Mouse (Mus musculus) R1 (cell line): ENCODE measurements around the gene Cavin2.

Source experiments
- DNase-seq: peaks from one replicate; pipeline ENCODE4 v3.0.0-alpha.2; 2018; ENCODE audit warnings: low read depth, low spot score

The Cavin2 gene

GRCm38 (mm10) chr1:51307056-51307455 lies 18.1 kb downstream of the Cavin2 start:
- DNase-seq = no peak

GRCm38 (mm10) chr1:51315476-51315875 lies 26.6 kb downstream of the Cavin2 start:
- no peak for DNase-seq

- no peak for DNase-seq
Observed at GRCm38 (mm10) chr1:51323506-51323905, 34.6 kb downstream of the Cavin2 start.

GRCm38 (mm10) chr1:51328541-51328940 lies 39.6 kb downstream of the Cavin2 start:
- no peak for DNase-seq

- DNase-seq = no peak
Observed at GRCm38 (mm10) chr1:51332986-51333385, 44.1 kb downstream of the Cavin2 start.

- peak; percentile 66 for DNase-seq
Observed at GRCm38 (mm10) chr1:51333557-51334285, 44.8 kb downstream of the Cavin2 start.

GRCm38 (mm10) chr1:51334289-51334688 lies 45.4 kb downstream of the Cavin2 start:
- no peak for DNase-seq

- no peak for DNase-seq
Observed at GRCm38 (mm10) chr1:51335081-51335480, 46.2 kb downstream of the Cavin2 start.

GRCm38 (mm10) chr1:51344160-51344559 lies 55.2 kb downstream of the Cavin2 start:
- DNase-seq = no peak

- DNase-seq = peak; percentile 80
Observed at GRCm38 (mm10) chr1:51347596-51347995, 58.7 kb downstream of the Cavin2 start.

- no peak for DNase-seq
Observed at GRCm38 (mm10) chr1:51348631-51349030, 59.7 kb downstream of the Cavin2 start.

GRCm38 (mm10) chr1:51349291-51349967 lies 60.5 kb downstream of the Cavin2 start:
- DNase-seq = no peak
